Mouse (Mus musculus) brain, embryonic 14.5 days (tissue): ENCODE measurements around the gene Psma4.

Source experiments
- CTCF ChIP-seq: fragments of 200-500 bp; IDR thresholded peaks from 2 replicates; pipeline ENCODE4 v1.5.1; 2012; ENCODE audit warnings: inconsistent platforms, mild to moderate bottlenecking, moderate library complexity, borderline replicate concordance; ENCODE audit not compliant: insufficient read depth, insufficient read length; ENCODE audit errors: extremely low read depth
- POLR2A ChIP-seq: fragments of 200-500 bp; IDR thresholded peaks from 2 replicates; pipeline ENCODE4 v1.6.1; 2012; ENCODE audit warnings: mild to moderate bottlenecking, inconsistent platforms, borderline replicate concordance; ENCODE audit not compliant: poor library complexity, insufficient read depth, insufficient read length, severe bottlenecking; ENCODE audit errors: extremely low read depth

GRCm38 (mm10) chr9:54995645-54996044 is 45.1 kb downstream of the Psma4 start:
- TF ChIP-seq POLR2A (no peak), CTCF (no peak)
